Mouse (Mus musculus) kidney, embryonic 14.5 days (tissue): ENCODE measurements around the gene Fn3k. TPM values are rescaled to one million over a fixed set of nuclear protein-coding genes. Genes with fewer than 3 reads are reported as not detected.

Source experiments
- ATAC-seq: fragments of 200-750 bp; cut with Nextera tagmentation; 2 replicates; pipeline ENCODE4 v1.8.0; 2017; ENCODE audit warnings: moderate number of reproducible peaks, mild to moderate bottlenecking, moderate TSS enrichment, moderate library complexity; ENCODE audit not compliant: low FRiP score, low TSS enrichment
- H3K27ac ChIP-seq: fragments of 300-500 bp; sonication (generic); 2 replicates; pipeline ENCODE4 v1.5.1; 2014; ENCODE audit warnings: low read depth, mild to moderate bottlenecking, low read length, moderate library complexity, mixed read lengths
- H3K27me3 ChIP-seq: fragments of 300-500 bp; sonication (generic); 2 replicates; pipeline ENCODE4 v1.6.1; 2014; ENCODE audit warnings: mild to moderate bottlenecking, low read length; ENCODE audit not compliant: control insufficient read depth, insufficient read depth
- H3K36me3 ChIP-seq: fragments of 300-500 bp; sonication (generic); 2 replicates; pipeline ENCODE4 v1.6.1; 2014; ENCODE audit warnings: low read length, mixed read lengths; ENCODE audit not compliant: control insufficient read depth, insufficient read depth
- H3K4me1 ChIP-seq: fragments of 300-500 bp; sonication (generic); 2 replicates; pipeline ENCODE4 v1.6.1; 2014; ENCODE audit warnings: low read length, mixed read lengths; ENCODE audit not compliant: control insufficient read depth, insufficient read depth
- H3K4me2 ChIP-seq: fragments of 300-500 bp; sonication (generic); replicated peaks from 2 replicates; pipeline ENCODE4 v1.6.1; 2014; ENCODE audit warnings: low read depth, mild to moderate bottlenecking, low read length
- H3K4me3 ChIP-seq: fragments of 300-500 bp; sonication (generic); 2 replicates; pipeline ENCODE4 v1.5.1; 2014; ENCODE audit warnings: mild to moderate bottlenecking, low read length
- H3K9ac ChIP-seq: fragments of 300-500 bp; sonication (generic); 2 replicates; pipeline ENCODE4 v1.6.1; 2014; ENCODE audit warnings: low read depth, mild to moderate bottlenecking, low read length, moderate library complexity
- H3K9me3 ChIP-seq: fragments of 300-500 bp; sonication (generic); 2 replicates; pipeline ENCODE4 v1.6.1; 2016; ENCODE audit warnings: low read length; ENCODE audit not compliant: control insufficient read depth
- WGBS: fragments of 180-500 bp; shearing (Covaris S2); extraction: QIAGEN DNeasy Blood & Tissue Kit; methylation state at CpG from one replicate; pipeline ENCODE4 v1.1.7; 2014; 5-methylcytosine and 5-hydroxymethylcytosine counted together
- polyA plus RNA-seq: library from polyadenylated mRNA; unstranded; fragments of >200 nt; fragmentation: Nextera tagmentation; extraction: Ambion mirVana; gene quantifications from 2 replicates; pipeline ENCODE4 v1.2.1, GENCODE M21; 2014

Gene Fn3k
- 0.81 and 1.4 TPM in 2 replicates for polyA plus RNA-seq

DNA sequence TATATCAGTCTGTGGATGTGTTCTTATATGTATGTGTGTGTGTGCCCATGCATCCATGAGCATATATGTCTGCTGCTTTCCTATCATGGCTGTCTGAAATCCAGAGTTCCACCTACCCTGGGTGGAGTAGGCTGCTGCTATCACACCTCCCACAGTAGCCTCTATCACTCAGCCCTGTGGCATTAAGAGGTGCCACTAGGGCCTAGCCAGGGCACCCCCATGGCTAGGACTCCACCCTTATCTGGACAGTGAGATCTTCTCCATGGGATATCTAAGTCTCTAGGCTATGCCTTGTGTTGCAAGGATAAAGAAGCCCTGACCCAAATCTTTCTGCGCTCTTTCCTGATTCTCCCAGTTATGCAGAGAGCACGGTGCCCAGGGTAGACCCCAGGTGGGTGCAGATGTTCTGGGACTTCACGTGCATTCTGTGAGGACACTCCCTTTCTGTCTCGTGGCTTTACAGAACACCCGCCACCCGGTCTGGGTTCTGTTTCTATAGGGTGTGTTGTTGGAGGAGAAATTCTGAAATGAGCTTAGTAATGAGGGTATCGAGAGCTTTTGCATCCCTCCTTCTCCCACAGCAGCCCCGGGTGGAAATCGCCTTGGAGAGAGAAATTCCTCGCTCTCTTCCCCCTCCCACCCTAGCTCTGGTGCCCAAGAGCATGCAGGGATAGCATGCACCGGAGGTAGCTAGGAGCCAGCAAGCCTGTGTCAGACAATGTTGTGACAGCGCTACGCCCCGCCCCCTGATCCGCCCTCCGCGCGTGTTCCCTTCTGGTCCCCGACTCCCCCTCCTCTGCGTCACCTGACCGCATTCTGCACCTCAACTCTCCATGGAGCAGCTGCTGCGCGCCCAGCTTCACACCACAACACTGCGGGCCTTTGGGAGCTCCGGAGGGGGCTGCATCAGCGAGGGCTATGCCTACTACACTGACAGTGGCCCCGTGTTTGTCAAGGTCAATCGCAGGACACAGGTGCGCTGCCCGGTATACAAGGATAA lies at the start of gene Fn3k:
Gene Fn3k, plus strand, starts transcription at position 758 of the 1,000 bp plus-strand sequence.
- ATAC-seq: peak; percentile 94
- Histone ChIP-seq H3K9me3 (no peaks in the 10 kb centered on the region), H3K4me1 (peaks cover 8% of the 10 kb centered on the region; the same call in 1 of the 2 replicates), H3K27ac (no peak within 1 kb of the TSS), H3K36me3 (peaks cover 8% of the 10 kb centered on the region; the same call in 1 of the 2 replicates), H3K9ac (peak within 1 kb of the TSS; percentile 45; the same call in 1 of the 2 replicates), H3K27me3 (no peaks in the 10 kb centered on the region), H3K4me2 (peak within 1 kb of the TSS; percentile 79), H3K4me3 (peak within 1 kb of the TSS; percentile 46)
- WGBS: 7% methylated on average over 27 of the region's 30 CpGs

DNA sequence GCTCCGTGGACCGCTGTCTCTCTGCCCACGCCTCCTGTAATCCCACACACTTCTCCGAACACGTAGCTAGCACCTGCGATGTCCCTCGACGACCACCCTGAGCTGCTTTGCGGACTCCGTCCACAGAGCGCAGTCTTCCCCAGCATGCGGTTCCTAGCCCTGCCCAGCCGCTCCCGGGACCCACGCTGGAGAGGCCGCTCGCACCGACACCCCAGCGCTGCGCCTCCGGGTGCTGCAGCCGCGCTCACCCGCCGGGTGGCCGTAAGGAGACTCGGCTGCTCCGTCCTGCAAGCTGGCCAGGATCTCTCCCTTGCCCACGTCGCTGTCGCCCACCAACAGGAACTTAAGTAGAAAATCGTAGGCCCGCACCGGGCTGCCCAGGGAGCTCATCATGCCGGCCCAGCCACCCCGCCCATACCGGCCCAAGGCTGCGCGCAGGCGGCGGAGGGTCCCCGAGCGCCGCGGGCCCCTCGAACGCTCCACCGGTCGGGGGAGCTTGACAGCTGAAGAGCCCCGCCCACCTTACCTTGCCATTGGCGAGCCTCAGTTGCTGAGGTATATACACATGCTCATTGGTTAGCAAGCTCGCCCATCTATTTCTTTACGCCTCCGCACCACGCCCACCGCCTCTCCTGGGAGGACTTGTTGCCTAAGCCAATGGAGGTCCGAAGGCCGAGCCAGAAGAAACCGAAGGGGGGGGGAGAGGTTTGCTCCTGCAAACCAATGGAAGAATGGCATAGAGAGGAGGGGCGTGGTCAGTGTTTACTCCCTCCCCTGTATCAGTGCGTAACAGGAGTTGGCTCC lies 46.8 kb upstream of the Fn3k start, which contains the start of gene Rab40b:
Gene Rab40b, minus strand, starts transcription at position 502 of the 804 bp plus-strand sequence.
- H3K36me3 ChIP-seq: no peaks in the 10 kb centered on the region
- ATAC-seq: peak; percentile 99
- WGBS: 1% methylated on average over 61 of the region's 61 CpGs
- no peak within 1 kb of the TSS for H3K27ac ChIP-seq
- H3K4me1 ChIP-seq: no peaks in the 10 kb centered on the region
- H3K4me3 ChIP-seq: peak within 1 kb of the TSS; percentile 56
- H3K4me2 ChIP-seq: peak within 1 kb of the TSS; percentile 93
- no peaks in the 10 kb centered on the region; the same call in 1 of the 2 replicates for H3K27me3 ChIP-seq
- H3K9ac ChIP-seq: peak within 1 kb of the TSS; percentile 63
- no peaks in the 10 kb centered on the region for H3K9me3 ChIP-seq

DNA sequence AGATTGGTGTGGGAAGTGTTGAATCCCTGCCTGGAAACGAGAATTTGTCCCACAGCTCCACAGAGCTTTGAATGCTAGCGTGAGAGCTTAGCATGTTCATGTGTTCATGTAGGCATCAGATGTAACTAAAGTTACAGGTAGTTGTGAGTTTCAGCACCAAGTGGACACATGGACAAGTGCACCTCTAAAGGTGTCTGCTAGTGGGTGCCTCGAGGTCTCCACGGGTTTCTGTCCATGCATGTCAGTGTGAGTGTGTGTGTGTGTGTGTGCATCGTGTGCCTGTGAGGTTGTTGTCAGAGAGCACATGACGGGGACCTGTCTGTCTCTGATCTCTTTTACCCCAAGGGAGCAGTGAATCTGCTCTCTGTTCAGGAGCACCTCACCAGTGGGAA lies 46.2 kb upstream of the Fn3k start:
- WGBS: 8% methylated on average over 6 of the region's 6 CpGs
- H3K27ac ChIP-seq: no peak overlapping the region
- no peaks in the 10 kb centered on the region; the same call in 1 of the 2 replicates for H3K27me3 ChIP-seq
- H3K4me3 ChIP-seq: no peak overlapping the region
- peak overlapping the region; percentile 93 for H3K4me2 ChIP-seq
- peak; percentile 8; the same call in 1 of the 2 replicates for ATAC-seq
- no peaks in the 10 kb centered on the region for H3K36me3 ChIP-seq
- H3K9me3 ChIP-seq: no peaks in the 10 kb centered on the region
- H3K4me1 ChIP-seq: no peaks in the 10 kb centered on the region
- H3K9ac ChIP-seq: no peak overlapping the region

DNA sequence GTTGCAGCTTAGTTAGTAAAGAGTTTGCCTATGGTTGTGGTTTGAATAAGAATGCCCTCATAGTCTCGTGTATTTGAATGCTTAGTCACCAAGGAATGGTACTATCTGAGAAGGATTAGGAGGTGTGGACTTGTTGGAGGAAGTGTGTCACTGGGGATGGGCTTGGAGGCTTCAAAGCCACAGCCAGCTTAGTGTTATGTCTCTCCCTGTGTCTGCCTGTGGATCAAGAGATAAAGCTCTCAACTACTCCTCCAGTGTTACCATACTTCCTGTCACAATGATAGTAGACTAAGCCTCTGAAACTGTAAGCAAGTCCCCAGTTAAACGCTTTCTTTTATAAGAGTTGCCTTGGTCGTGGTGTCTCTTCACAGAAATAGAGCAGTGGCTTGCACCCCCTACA lies 43.9 kb upstream of the Fn3k start:
- Histone ChIP-seq H3K4me1 (no peaks in the 10 kb centered on the region), H3K4me3 (no peak overlapping the region), H3K27me3 (no peaks in the 10 kb centered on the region; the same call in 1 of the 2 replicates), H3K4me2 (no peak overlapping the region), H3K9me3 (no peaks in the 10 kb centered on the region), H3K27ac (no peak overlapping the region), H3K9ac (no peak overlapping the region), H3K36me3 (no peaks in the 10 kb centered on the region)
- ATAC-seq: no peak
- WGBS: 69% methylated on average over 3 of the region's 3 CpGs

DNA sequence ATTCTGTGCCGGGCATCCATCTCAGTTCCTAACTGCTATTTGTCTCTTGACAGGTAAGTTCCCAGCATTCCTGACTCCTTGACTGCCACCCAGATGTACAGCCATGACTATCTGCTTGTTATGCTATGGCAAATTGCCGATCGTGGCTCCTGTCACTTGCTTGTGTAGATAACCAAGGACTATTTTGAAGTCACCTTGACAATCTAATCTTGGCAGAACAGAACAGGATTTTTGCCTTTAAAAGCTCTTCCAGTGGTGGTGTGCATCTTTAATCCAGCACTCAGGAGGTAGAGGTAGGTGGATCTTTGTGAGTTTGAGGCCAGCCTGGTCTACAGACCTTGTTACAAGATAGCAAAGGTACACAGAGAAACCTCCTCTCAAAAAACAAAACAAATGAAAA lies 42.3 kb upstream of the Fn3k start:
- no peaks in the 10 kb centered on the region for H3K27me3 ChIP-seq
- no peaks in the 10 kb centered on the region for H3K4me1 ChIP-seq
- H3K36me3 ChIP-seq: no peaks in the 10 kb centered on the region
- no peak overlapping the region for H3K9ac ChIP-seq
- H3K4me3 ChIP-seq: no peak overlapping the region
- no peak for ATAC-seq
- 86% methylated on average over 3 of the region's 3 CpGs for WGBS
- H3K4me2 ChIP-seq: no peak overlapping the region
- H3K9me3 ChIP-seq: no peaks in the 10 kb centered on the region
- no peak overlapping the region for H3K27ac ChIP-seq

DNA sequence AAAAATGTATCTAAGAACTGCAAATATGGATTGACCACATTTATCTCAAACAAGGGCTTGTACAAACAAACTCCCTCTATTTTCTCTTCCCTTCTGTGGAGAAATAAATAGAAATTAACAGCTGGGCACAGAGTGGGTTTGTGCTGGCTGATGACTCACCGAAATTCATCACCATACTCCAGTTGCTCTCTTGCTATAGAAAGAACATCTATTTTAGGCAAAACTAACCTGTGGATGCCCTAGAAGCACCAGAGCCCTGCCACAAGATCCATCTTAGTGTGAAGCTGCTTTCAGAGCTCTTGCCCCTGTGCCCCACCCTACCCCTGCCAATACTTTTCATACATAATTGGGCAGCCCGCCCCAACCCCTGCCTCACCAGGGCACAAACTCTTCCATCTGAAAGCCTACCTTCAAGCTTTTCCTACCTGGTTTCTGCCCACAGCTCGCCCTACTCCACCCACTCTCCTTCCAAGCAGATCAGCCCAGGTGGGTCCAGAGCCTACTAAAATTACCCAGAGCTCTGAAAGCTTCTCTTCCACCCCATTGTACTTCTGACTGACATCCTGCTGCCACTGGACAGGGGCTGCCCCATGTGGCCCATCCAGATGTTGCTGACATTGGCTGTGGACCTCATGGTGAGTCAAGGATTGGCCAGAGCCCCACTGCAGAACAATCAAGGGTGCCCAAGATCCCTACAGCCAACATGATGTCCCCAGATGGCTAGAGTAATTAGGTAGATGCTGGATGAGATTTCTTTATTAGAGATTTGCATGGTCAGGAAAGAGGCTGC lies 27.2 kb upstream of the Fn3k start:
- no peaks in the 10 kb centered on the region for H3K27me3 ChIP-seq
- WGBS: 78% methylated on average over 3 of the region's 3 CpGs
- no peaks in the 10 kb centered on the region for H3K9me3 ChIP-seq
- H3K27ac ChIP-seq: no peak overlapping the region
- no peak for ATAC-seq
- no peaks in the 10 kb centered on the region for H3K36me3 ChIP-seq
- H3K4me1 ChIP-seq: no peaks in the 10 kb centered on the region
- no peak overlapping the region for H3K9ac ChIP-seq
- H3K4me2 ChIP-seq: no peak overlapping the region
- no peak overlapping the region for H3K4me3 ChIP-seq

DNA sequence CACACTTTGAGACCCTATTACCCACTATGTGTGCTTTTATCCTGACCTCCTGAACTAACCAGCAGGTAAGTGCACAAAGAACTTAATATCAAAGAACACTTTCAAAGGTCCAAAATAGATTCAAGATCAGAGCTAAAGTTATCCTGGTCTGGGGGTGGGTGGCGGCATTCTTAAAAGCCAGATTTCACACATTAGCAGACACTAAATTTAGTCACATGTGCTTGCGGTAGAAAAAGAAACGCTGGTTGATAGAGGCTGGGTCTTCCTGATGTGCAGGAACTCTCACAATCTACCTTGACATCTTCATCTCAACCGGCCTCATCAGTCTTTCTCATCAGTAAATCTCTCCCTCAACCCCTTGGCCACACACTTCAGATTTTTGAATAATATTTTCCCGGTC lies 20.0 kb upstream of the Fn3k start:
- ATAC-seq: no peak
- 74% methylated on average over 5 of the region's 5 CpGs for WGBS
- H3K9ac ChIP-seq: no peak overlapping the region
- no peak overlapping the region for H3K4me2 ChIP-seq
- H3K36me3 ChIP-seq: no peaks in the 10 kb centered on the region
- no peaks in the 10 kb centered on the region for H3K9me3 ChIP-seq
- no peak overlapping the region for H3K27ac ChIP-seq
- H3K4me3 ChIP-seq: no peak overlapping the region
- H3K4me1 ChIP-seq: no peaks in the 10 kb centered on the region
- no peaks in the 10 kb centered on the region for H3K27me3 ChIP-seq

DNA sequence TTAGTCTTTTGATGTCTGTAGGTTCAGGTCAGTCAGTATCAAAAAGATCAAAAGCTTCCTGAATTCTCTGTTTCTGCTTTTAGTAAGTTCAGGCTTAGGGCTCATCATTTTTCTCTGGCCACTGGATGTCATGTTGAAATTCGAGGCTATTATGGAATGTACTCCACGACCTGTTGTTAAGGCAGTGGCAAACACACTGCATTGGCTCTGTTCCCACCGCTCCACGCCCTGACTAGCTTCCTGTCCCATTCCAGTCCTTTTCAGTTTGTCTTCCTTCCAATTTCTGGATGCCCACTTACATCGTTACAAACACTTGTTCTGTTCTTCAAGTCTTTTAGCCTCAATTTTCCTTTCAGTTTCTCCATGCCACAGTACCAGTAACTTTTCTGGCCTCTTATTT lies 19.4 kb upstream of the Fn3k start:
- H3K9ac ChIP-seq: no peak overlapping the region
- H3K27ac ChIP-seq: no peak overlapping the region
- no peaks in the 10 kb centered on the region for H3K4me1 ChIP-seq
- H3K4me3 ChIP-seq: no peak overlapping the region
- ATAC-seq: no peak
- no peaks in the 10 kb centered on the region for H3K9me3 ChIP-seq
- no peaks in the 10 kb centered on the region for H3K27me3 ChIP-seq
- WGBS: 61% methylated on average over 5 of the region's 5 CpGs
- no peaks in the 10 kb centered on the region for H3K36me3 ChIP-seq
- no peak overlapping the region for H3K4me2 ChIP-seq
